Mouse (Mus musculus) bone marrow macrophage, adult 2 months (primary cell): ENCODE data around the gene Cdt1.

Source experiments
- CTCF ChIP-seq: IDR thresholded peaks from 2 replicates; pipeline ENCODE4 v1.5.1; 2012; ENCODE audit warnings: low read depth, mild to moderate bottlenecking, low read length, moderate library complexity
- POLR2A ChIP-seq: IDR thresholded peaks from 2 replicates; pipeline ENCODE4 v1.6.1; 2012; ENCODE audit warnings: mild to moderate bottlenecking, low read depth, low read length, borderline replicate concordance

DNA sequence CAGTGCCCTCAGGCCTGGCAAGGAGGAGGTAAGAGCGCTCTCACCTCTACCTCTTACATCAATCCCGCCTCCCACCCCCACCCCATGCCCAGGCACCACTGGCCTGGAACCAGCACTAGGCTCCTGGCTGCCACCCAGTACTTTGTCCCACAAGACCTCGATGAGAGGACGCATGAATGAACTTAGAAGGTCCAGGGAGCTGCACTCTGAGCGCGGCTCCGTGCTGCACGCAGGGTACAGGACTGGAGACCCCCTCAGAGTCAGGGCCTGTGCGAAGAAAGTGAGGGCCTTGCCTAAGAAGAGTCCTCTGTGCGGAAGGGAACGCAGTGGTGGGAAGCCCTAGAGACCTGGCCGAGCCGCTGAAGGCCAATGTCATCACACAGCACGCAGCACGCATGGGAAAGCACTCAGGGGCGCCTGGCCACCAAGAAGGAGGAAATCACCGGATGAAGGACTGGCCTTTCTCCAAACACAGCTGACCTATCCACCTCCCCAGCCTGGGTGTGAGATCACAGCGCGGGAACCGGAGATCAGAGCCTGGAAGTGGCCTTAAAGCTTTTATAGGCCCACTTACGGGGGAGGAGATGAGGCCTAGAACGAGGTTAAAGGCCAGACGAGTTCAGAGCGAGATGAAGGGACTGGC, 20.9 kb upstream of the Cdt1 start:
- TF ChIP-seq CTCF, result no peak
- TF ChIP-seq POLR2A, result no peak
